Mouse (Mus musculus): Measurements from ENCODE around the gene Cyp4a31. TPM values are rescaled to one million over a fixed set of nuclear protein-coding genes. Genes with fewer than 3 reads are reported as not detected.
"Not testable (repeated sequence)": the region's sequence is repeated elsewhere in the genome, so short reads cannot be mapped to it uniquely, and the experiment has no call there.

Gene Cyp4a31
- polyA plus RNA-seq, 1 experiment from 2014 or later, result not detected

DNA sequence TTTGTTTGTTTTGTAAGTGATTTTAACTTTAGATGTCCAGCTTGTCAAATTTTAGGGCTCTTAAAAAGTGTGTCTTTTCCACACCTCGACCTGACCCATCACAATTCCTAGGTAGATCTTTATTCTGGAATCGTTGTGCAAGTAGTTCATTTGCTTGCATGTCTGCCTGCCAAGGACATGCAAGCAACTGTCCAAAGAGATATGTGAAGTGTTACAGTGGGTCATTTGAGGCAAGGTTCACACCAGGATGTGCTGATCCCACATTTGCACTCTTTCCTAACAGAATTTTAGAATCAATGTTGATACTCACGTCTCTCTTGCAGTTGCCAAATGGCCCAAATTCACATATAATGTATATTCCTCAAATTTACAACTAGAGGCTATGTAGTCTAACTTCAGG, 11.8 kb downstream of the Cyp4a31 start:
- H3K27me3 ChIP-seq, result no peaks in the 10 kb centered on the region
- DNase-seq (ENCODE audit: low read depth, low spot score) (no peak), ATAC-seq (no peak)
- ChIA-PET POLR2A (no interaction called here), CTCF (no interaction called here)
- no peak for TF ChIP-seq CTCF (IDR thresholded peaks at IDR 0.05)
- in situ Hi-C loops (cut with MboI; ENCODE audit: low pct_unique_long_range_greater_than_20kb), result loop anchor here (5.0 kb wide), 1 partner anchor 43 kb away; no protein-coding TSS in a partner anchor

DNA sequence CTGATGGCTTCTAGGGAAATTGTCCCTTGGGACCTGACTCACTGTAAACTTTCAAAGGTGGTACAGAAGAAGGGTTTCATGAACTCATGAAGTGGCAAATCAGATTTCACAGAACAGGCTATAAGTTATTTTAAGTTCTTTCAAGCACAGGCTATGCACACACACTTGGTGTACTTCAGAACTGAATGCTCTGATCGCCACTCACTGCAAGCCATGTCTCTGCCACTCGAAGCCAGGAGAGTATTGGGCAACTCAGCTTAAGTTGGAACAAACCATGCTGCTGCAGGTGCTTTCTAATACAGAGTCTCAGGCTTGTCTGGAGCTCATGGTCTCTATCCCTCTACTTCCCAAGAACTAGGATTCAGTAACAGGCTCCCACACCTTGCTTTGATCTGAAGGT, 12.3 kb downstream of the Cyp4a31 start:
- no peaks in the 10 kb centered on the region for H3K27me3 ChIP-seq
- TF ChIP-seq CTCF (IDR thresholded peaks at IDR 0.05), result no peak
- ATAC-seq (no peak), DNase-seq (ENCODE audit: low read depth, low spot score) (no peak)
- CTCF ChIA-PET, result no interaction called here
- in situ Hi-C loops (cut with MboI; ENCODE audit: low pct_unique_long_range_greater_than_20kb), result loop anchor here (5.0 kb wide), 1 partner anchor 43 kb away; no protein-coding TSS in a partner anchor
- POLR2A ChIA-PET, result no interaction called here

DNA sequence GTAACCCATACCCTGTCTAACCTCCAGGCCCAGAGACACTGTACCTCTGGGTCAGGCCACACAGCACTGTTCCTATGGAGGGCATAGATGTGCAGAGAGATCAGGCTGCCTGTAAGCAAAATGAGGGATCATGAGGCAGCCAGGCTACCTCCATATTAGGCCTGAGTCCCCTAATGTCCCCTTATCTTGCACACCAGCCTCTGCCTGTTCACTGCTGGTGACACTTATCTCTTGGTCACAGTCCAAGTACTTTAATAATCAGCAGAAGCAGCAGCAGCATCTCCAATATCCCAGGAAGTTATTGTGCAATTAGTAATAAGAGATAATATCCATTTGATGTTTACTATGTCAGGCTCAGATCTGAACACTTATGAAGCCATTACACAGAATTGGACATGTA, 19.6 kb downstream of the Cyp4a31 start:
- no peak for DNase-seq (ENCODE audit: low read depth, low spot score)

DNA sequence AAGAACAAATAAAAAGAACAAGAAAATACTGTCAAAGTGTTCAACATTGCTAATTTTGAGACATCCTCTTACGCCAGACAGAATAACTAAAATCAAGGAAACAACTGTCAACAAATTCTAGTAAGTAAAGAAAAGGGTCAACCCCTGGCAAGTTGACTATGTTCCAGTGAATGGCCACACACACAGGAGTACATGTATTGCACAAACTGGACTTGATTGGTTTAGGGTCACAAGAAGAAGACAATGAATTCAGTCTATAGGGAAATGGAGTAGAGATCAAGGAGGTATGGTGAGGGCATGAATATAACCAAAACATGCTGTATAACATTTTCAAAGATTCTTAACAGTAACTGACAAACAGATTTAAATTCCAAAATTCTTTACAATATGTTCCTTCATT, 32.9 kb downstream of the Cyp4a31 start:
- in situ Hi-C loops (cut with MboI; ENCODE audit: low pct_unique_long_range_greater_than_20kb), result loop anchor here (10.0 kb wide), 1 partner anchor 82 kb away; the partner anchor contains the start of gene Cyp4a10
- ATAC-seq (no peak), DNase-seq (ENCODE audit: low read depth, low spot score) (no peak)
- ChIA-PET POLR2A (no interaction called here), CTCF (no interaction called here)
- no peak for TF ChIP-seq CTCF (IDR thresholded peaks at IDR 0.05)
- H3K27me3 ChIP-seq, result no peaks in the 10 kb centered on the region

More for the DNA sequence above, 19.6 kb downstream of the Cyp4a31 start:
- no peak for TF ChIP-seq CTCF (IDR thresholded peaks at IDR 0.05)
- H3K27me3 ChIP-seq, result no peaks in the 10 kb centered on the region
- ChIA-PET POLR2A (no interaction called here), CTCF (no interaction called here)
- in situ Hi-C loops (cut with MboI; ENCODE audit: low pct_unique_long_range_greater_than_20kb), result no loop called here
- ATAC-seq, result no peak

DNA sequence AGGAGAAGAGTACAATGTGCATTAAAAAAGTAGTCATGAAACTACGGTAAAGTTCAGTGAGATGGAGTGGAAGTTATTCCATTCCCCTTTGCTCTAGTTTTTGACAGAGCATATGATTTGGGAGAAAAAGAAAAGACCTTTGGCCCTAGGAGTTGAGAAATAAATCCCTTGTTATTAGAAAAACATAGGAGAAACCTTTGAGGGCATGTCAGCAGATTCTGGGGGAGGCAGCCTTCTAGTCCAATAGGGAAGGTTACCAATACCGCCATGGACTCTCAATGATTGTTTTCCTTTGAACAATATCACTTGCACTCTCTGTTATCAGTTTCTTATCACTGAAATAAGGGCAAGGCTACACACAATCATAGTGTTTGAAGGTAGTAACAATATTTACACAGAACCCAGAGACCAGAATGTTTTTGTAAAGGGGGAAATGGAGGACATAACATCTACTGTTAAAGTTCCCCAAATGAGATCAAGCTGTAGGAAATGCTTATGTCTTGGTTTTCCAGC, 33.4 kb downstream of the Cyp4a31 start:
- ChIA-PET CTCF (no interaction called here), POLR2A (no interaction called here)
- TF ChIP-seq CTCF (IDR thresholded peaks at IDR 0.05), result no peak
- in situ Hi-C loops (cut with MboI; ENCODE audit: low pct_unique_long_range_greater_than_20kb), result loop anchor here (10.0 kb wide), 1 partner anchor 82 kb away; the partner anchor contains the start of gene Cyp4a10
- DNase-seq (ENCODE audit: low read depth, low spot score) (no peak), ATAC-seq (no peak)
- no peaks in the 10 kb centered on the region for H3K27me3 ChIP-seq

DNA sequence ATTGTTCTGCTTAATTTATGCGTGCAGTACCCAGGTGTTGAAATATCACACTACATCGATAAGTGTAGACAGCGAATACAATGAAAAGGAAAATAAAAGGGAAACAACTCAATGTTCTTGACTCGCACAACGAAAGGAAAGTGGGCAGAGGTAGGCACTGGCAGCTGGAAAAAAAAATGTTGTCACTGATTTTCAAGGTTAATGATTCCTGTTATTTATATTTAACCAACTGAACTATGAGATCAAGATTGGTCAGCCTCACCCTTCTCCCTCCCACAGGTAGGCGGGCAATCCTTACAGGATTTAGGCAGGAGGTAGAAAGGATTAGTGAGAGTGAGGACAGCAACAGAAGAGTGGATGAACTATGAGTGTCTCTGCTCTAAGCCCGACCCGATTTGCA, 37.2 kb downstream of the Cyp4a31 start, which contains the start of gene Cyp4a32:
TSS of gene Cyp4a32 (plus strand) at position 359 of the 400 bp plus-strand sequence.
- in situ Hi-C loops (cut with MboI; ENCODE audit: low pct_unique_long_range_greater_than_20kb); POLR2A ChIA-PET; ATAC-seq; H3K27me3 ChIP-seq; DNase-seq (ENCODE audit: low read depth, low spot score); CTCF ChIA-PET: not testable (repeated sequence)

DNA sequence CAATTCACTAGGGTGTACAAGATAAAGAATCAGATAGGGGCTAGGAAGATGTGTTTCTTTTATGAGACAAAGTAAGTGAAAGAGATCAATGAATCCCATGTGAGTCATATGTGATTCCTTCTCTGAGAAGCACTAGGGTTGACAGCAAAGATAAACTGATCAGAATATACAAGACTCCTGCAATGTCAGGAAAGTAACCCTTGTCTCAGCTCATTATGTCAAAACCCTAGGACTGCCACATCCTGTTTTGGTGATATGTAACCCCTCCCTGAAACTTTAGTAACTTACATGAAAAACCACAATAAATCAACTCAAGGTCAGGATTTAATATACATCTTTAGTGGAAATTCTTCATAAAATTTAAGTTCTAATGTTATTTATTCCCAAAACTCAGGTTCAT, 50.6 kb downstream of the Cyp4a31 start:
- TF ChIP-seq CTCF (IDR thresholded peaks at IDR 0.05), result no peak
- in situ Hi-C loops (cut with MboI; ENCODE audit: low pct_unique_long_range_greater_than_20kb), result no loop called here
- CTCF ChIA-PET, result no interaction called here
- POLR2A ChIA-PET, result no interaction called here
- DNase-seq (ENCODE audit: low read depth, low spot score) (no peak), ATAC-seq (no peak)
- no peaks in the 10 kb centered on the region for H3K27me3 ChIP-seq

DNA sequence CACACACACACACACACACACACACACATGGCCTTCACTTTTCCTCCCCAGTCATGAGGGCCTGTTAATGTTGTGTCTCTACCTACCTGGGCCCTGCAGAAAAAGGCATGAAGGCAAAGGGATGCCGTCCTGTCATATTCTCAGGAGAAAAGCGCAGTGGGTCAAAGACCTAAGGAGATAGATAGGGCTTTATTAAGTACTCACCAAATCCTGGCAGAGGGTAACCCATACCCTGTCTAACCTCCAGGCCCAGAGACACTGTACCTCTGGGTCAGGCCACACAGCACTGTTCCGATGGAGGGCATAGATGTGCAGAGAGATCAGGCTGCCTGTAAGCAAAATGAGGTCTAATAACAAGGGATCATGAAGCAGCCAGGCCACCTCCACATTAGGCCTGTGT, 62.1 kb downstream of the Cyp4a31 start:
- in situ Hi-C loops (cut with MboI; ENCODE audit: low pct_unique_long_range_greater_than_20kb); ATAC-seq; DNase-seq (ENCODE audit: low read depth, low spot score); POLR2A ChIA-PET; H3K27me3 ChIP-seq; CTCF ChIA-PET: not testable (repeated sequence)

Other genes starting within 250 kb of the Cyp4a31 start
- gene Cyp4a12b, start 152.0 kb upstream of the Cyp4a31 start, polyA plus RNA-seq (2021), result 0.22 TPM
- gene Cyp4a30b, start 111.0 kb upstream of the Cyp4a31 start, polyA plus RNA-seq (2021), result not detected
- gene Cyp4a14, start 67.5 kb upstream of the Cyp4a31 start, polyA plus RNA-seq (2021), result not detected
- gene Cyp4a10, start 45.4 kb upstream of the Cyp4a31 start, polyA plus RNA-seq (2021), result not detected
- not detected for gene Cyp4a32, start 37.3 kb downstream of the Cyp4a31 start, polyA plus RNA-seq (2021)
- gene Cyp4b1, start 84.1 kb downstream of the Cyp4a31 start, polyA plus RNA-seq (2021), result 0.19 TPM
- 38.9 TPM for gene Efcab14, start 174.1 kb downstream of the Cyp4a31 start, polyA plus RNA-seq (2021)
- gene Tex38, start 217.4 kb downstream of the Cyp4a31 start, polyA plus RNA-seq (2021), result 0.83 TPM
- gene Atpaf1, start 221.2 kb downstream of the Cyp4a31 start, polyA plus RNA-seq (2021), result 28.5 TPM

Data from Patski (cell line).